Mouse (Mus musculus) effector memory CD4-positive, alpha-beta T cell, adult 5 months (primary cell): ENCODE results near the gene Olfr556. TPM values are rescaled to one million over a fixed set of nuclear protein-coding genes. Genes with fewer than 3 reads are reported as not detected.

ENCODE experiments used
- polyA plus RNA-seq: library from polyadenylated mRNA; unstranded; fragments of 100-300 nt; shearing (Covaris generic); gene quantifications from one replicate; pipeline ENCODE4 v1.2.1, GENCODE M21; 2017

Gene Olfr556
- not detected for polyA plus RNA-seq

GRCm38 (mm10) chr7:102664599-102664998, at the start of gene Olfr556:
TSS of gene Olfr556 (plus strand) at chr7:102664899.

GRCm38 (mm10) chr7:102618118-102618517, 46.6 kb upstream of the Olfr556 start, which contains the start of gene Olfr553:
TSS of gene Olfr553 (minus strand) at chr7:102618218.

GRCm38 (mm10) chr7:102638132-102638531, 26.6 kb upstream of the Olfr556 start, which contains the start of gene Olfr554:
TSS of gene Olfr554 (plus strand) at chr7:102638432.

GRCm38 (mm10) chr7:102658523-102658922, 6.2 kb upstream of the Olfr556 start, which contains the start of gene Olfr555:
TSS of gene Olfr555 (plus strand) at chr7:102658823.

GRCm38 (mm10) chr7:102686944-102687501, 22.3 kb downstream of the Olfr556 start, which contains the start of gene Trim68:
TSS of gene Trim68 (minus strand) at chr7:102687327.

GRCm38 (mm10) chr7:102695358-102696125, 30.8 kb downstream of the Olfr556 start, which contains the start of gene Olfr557:
TSS of gene Olfr557 (plus strand) at chr7:102695910.

GRCm38 (mm10) chr7:102701915-102702314, 37.2 kb downstream of the Olfr556 start, which contains the start of gene Olfr558:
TSS of gene Olfr558 (plus strand) at chr7:102702215.

GRCm38 (mm10) chr7:102718970-102719369, 54.3 kb downstream of the Olfr556 start, which contains the start of gene Olfr33:
TSS of gene Olfr33 (minus strand) at chr7:102719070.

Other genes with a start within 250 kb of the Olfr556 start
- 50.3 TPM for gene Rrm1, start 223.2 kb upstream of the Olfr556 start, polyA plus RNA-seq
- not detected for gene Olfr543, start 183.2 kb upstream of the Olfr556 start, polyA plus RNA-seq
- 0.15 TPM for gene Olfr544, start 176.6 kb upstream of the Olfr556 start, polyA plus RNA-seq
- not detected for gene Olfr545, start 165.3 kb upstream of the Olfr556 start, polyA plus RNA-seq
- not detected for gene Olfr547, start 130.2 kb upstream of the Olfr556 start, polyA plus RNA-seq
- gene Olfr548-ps1, start 124.0 kb upstream of the Olfr556 start, polyA plus RNA-seq: not detected
- gene Olfr549, start 115.0 kb upstream of the Olfr556 start, polyA plus RNA-seq: not detected
- gene Trim21, start 99.4 kb upstream of the Olfr556 start, polyA plus RNA-seq: 20.7 TPM
- not detected for gene Olfr550, start 93.5 kb upstream of the Olfr556 start, polyA plus RNA-seq
- 0.06 TPM for gene Olfr551, start 73.0 kb upstream of the Olfr556 start, polyA plus RNA-seq
- gene Olfr552, start 67.1 kb upstream of the Olfr556 start, polyA plus RNA-seq: not detected
- gene Olfr553, start 46.7 kb upstream of the Olfr556 start, polyA plus RNA-seq: not detected
- gene Olfr554, start 26.5 kb upstream of the Olfr556 start, polyA plus RNA-seq: 0.52 TPM
- gene Olfr555, start 6.1 kb upstream of the Olfr556 start, polyA plus RNA-seq: not detected
- gene Trim68, start 22.4 kb downstream of the Olfr556 start, polyA plus RNA-seq: 7.1 TPM
- not detected for gene Olfr557, start 31.0 kb downstream of the Olfr556 start, polyA plus RNA-seq
- gene Olfr558, start 37.3 kb downstream of the Olfr556 start, polyA plus RNA-seq: not detected
- not detected for gene Olfr33, start 54.2 kb downstream of the Olfr556 start, polyA plus RNA-seq
- not detected for gene Olfr559, start 62.6 kb downstream of the Olfr556 start, polyA plus RNA-seq
- not detected for gene Olfr560, start 94.5 kb downstream of the Olfr556 start, polyA plus RNA-seq
- gene Olfr78, start 94.6 kb downstream of the Olfr556 start, polyA plus RNA-seq: not detected
- gene Olfr561, start 106.3 kb downstream of the Olfr556 start, polyA plus RNA-seq: not detected
- not detected for gene Olfr564, start 138.6 kb downstream of the Olfr556 start, polyA plus RNA-seq
- gene Olfr566, start 193.9 kb downstream of the Olfr556 start, polyA plus RNA-seq: not detected
- not detected for gene Olfr568, start 212.2 kb downstream of the Olfr556 start, polyA plus RNA-seq
- not detected for gene Olfr569, start 226.0 kb downstream of the Olfr556 start, polyA plus RNA-seq
- gene Olfr570, start 229.7 kb downstream of the Olfr556 start, polyA plus RNA-seq: not detected